ENCODE assay signal across 23 mouse cellular contexts in the genomic region with DNA sequence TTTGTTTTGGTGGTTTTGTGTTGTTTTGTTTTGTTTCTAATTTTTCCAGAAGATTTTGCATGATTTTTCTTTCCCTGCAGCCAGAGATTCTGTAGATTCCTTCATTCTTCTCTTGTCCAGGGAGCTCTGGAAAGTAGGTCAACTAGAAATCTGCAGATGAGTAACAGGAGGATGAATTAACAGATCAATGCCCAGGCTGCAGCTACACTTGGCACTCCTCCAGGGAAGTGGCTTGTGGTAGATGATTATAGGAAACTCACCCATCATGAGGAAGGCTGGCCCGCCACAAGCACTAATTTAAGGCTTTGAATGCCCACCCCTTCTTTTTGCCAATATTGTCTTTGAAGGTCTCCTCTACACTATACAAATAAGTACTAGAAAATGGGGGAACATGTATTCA. TPM values are rescaled to one million over a fixed set of nuclear protein-coding genes. Genes with fewer than 3 reads are reported as not detected.
DNase-seq lines count a peak whose midpoint lies in the region; ATAC-seq lines count a peak whose summit lies in the region.
"Had no signal": no experiment of that assay in that cellular context is flagged by ENCODE, and none has a peak within 500 bp of the region (broad histone marks: within the 10 kb centered on the region; RNA-seq: fewer than 3 reads in every experiment).

No protein-coding gene starts in this region.

- 50% methylated on average over 1 of the region's 1 CpGs for WGBS in kidney, embryonic 16.5 days

- no peak overlapping the region for H3K9ac ChIP-seq in kidney, embryonic 16.5 days (replicated peaks; ENCODE audit: low read length)
- H3K9ac ChIP-seq: embryonic facial prominence, embryonic 12.5 days; limb, embryonic 12.5 days; liver, embryonic 13.5 days; midbrain, embryonic 13.5 days had no signal

- H3K27me3 ChIP-seq in kidney, embryonic 16.5 days (ENCODE audit: insufficient read depth, low read length): no peaks in the 10 kb centered on the region
- H3K27me3 ChIP-seq: CH12.LX; embryonic facial prominence, embryonic 12.5 days; limb, embryonic 12.5 days; liver, embryonic 13.5 days; midbrain, embryonic 13.5 days had no signal

- no peak overlapping the region for H3K4me2 ChIP-seq in kidney, embryonic 16.5 days (replicated peaks; ENCODE audit: low read depth, low read length)
- H3K4me2 ChIP-seq: embryonic facial prominence, embryonic 12.5 days; limb, embryonic 12.5 days; liver, embryonic 13.5 days; midbrain, embryonic 13.5 days had no signal

- H3K36me3 ChIP-seq in kidney, embryonic 16.5 days (ENCODE audit: insufficient read depth, low read length): no peaks in the 10 kb centered on the region
- H3K36me3 ChIP-seq: embryonic facial prominence, embryonic 12.5 days; hindbrain, embryonic 10.5 days; limb, embryonic 12.5 days; liver, embryonic 13.5 days; midbrain, embryonic 13.5 days had no signal

- H3K4me3 ChIP-seq in kidney, embryonic 16.5 days (ENCODE audit: low read length): no peak overlapping the region
- H3K4me3 ChIP-seq: embryonic facial prominence, embryonic 12.5 days; gastrocnemius, adult 2 months; hindbrain, embryonic 10.5 days; left cerebral cortex, adult 2 months; limb, embryonic 12.5 days; liver, embryonic 13.5 days; midbrain, embryonic 13.5 days had no signal

- H3K27ac ChIP-seq in kidney, embryonic 16.5 days (ENCODE audit: low read length): no peak overlapping the region
- H3K27ac ChIP-seq: embryonic facial prominence, embryonic 12.5 days; gastrocnemius, adult 2 months; hindbrain, embryonic 10.5 days; left cerebral cortex, adult 2 months; limb, embryonic 12.5 days; liver, embryonic 13.5 days; midbrain, embryonic 13.5 days had no signal

- ATAC-seq in kidney, embryonic 16.5 days (ENCODE audit: low FRiP score, low TSS enrichment): no peak; the same call in 1 of the 2 replicates
- ATAC-seq: inflammation-experienced regulatory T-cells, adult 6 months; midbrain, embryonic 13.5 days had no signal

- DNase-seq in cerebellum, adult 18-20 months: peak; percentile 13 to 20
- no peak for DNase-seq in cerebellum, postnatal 4 days (ENCODE audit: low spot score in 2 of 2)
- DNase-seq in kidney, adult 11 months: peak; percentile 71
- DNase-seq in Muller cell, postnatal 12 days (ENCODE audit: inconsistent ontology term): peak; percentile 90
- peak; percentile 79 for DNase-seq in kidney, postnatal 14 days
- no peak for DNase-seq in natural killer cell, adult 2 months (ENCODE audit: low spot score in 2 of 2)
- DNase-seq in layer of hippocampus, adult 8-10 months (ENCODE audit: low spot score in 2 of 2): no peak
- DNase-seq: adrenal gland, adult 2 months; gastrocnemius, adult 2 months; heart, adult 18-20 months; liver, embryonic 13.5 days; thymus, adult 18-20 months had no signal

- no peaks in the 10 kb centered on the region for H3K9me3 ChIP-seq in kidney, embryonic 16.5 days (ENCODE audit: low read length)
- H3K9me3 ChIP-seq: embryonic facial prominence, embryonic 12.5 days; hindbrain, embryonic 10.5 days; limb, embryonic 12.5 days; liver, embryonic 13.5 days; midbrain, embryonic 13.5 days had no signal

- H3K4me1 ChIP-seq in kidney, embryonic 16.5 days (ENCODE audit: insufficient read depth, low read length): no peaks in the 10 kb centered on the region
- H3K4me1 ChIP-seq: embryonic facial prominence, embryonic 12.5 days; limb, embryonic 12.5 days; liver, embryonic 13.5 days; midbrain, embryonic 13.5 days had no signal

RNA-seq across cellular contexts. Expression of a gene that starts 52.0 kb away (rescaled TPM):
- 0.07 and 0.12 TPM in 2 replicates for polyA plus RNA-seq in kidney, embryonic 16.5 days (2015; fragmentation: Nextera tagmentation; extraction: Ambion mirVana)
- 100 to 1,000 TPM; 197 to 241 (median 226) TPM for total RNA-seq in layer of hippocampus, adult 8-10 months (2022)
- total RNA-seq: CH12.LX; common myeloid progenitor, adult 5-6 weeks; heart, adult 18-20 months had no signal
- polyA plus RNA-seq: heart, embryonic 14.5 days; inflammation-experienced regulatory T-cells, adult 6 months; liver, embryonic 13.5 days; lung, embryonic 16.5 days had no signal

Comparison
In these comparisons a context has a peak if more than half of its experiments do, and no peak if none do; other contexts are left out.
1. DNase-seq: peak in cerebellum, adult 18-20 months (2 of 2), kidney, adult 11 months (single experiment), Muller cell, postnatal 12 days (single experiment) and kidney, postnatal 14 days (single experiment); none in cerebellum, postnatal 4 days (0 of 2), natural killer cell, adult 2 months (0 of 2) and layer of hippocampus, adult 8-10 months (0 of 2).